Mouse (Mus musculus) olfactory bulb, adult 2 months (tissue): ENCODE data around the gene B4galnt1.

Experiments
- CTCF ChIP-seq: fragments of 200-500 bp; IDR thresholded peaks from 2 replicates; pipeline ENCODE4 v1.5.1; 2012; ENCODE audit warnings: low read depth, mild to moderate bottlenecking, low read length, moderate library complexity; ENCODE audit not compliant: insufficient read depth
- POLR2A ChIP-seq: fragments of 200-500 bp; IDR thresholded peaks from 2 replicates; pipeline ENCODE4 v1.6.1; 2012; ENCODE audit warnings: mild to moderate bottlenecking, low read depth, low read length, moderate library complexity; ENCODE audit not compliant: insufficient read depth

- no peak for TF ChIP-seq POLR2A
- TF ChIP-seq CTCF: no peak
Observed at GRCm38 (mm10) chr10:127166404-127166715, 1.3 kb downstream of the B4galnt1 start.
